Comparison of ENCODE assay signal across 11 mouse cellular contexts in genomic region chr4:134300316-134300715, GRCm38 (mm10). TPM values are rescaled to one million over a fixed set of nuclear protein-coding genes. Genes with fewer than 3 reads are reported as not detected.
A peak's percentile ranks its signal among the peaks of the same experiment; 100 is the strongest.
DNase-seq lines count a peak whose midpoint lies in the region; ATAC-seq and TF ChIP-seq lines count a peak whose summit lies in the region.
"Had no signal": no experiment of that assay in that cellular context is flagged by ENCODE, and none has a peak within 500 bp of the region (broad histone marks: within the 10 kb centered on the region; RNA-seq: fewer than 3 reads in every experiment).

No protein-coding gene starts in this region.

- H3K9ac ChIP-seq in lung, postnatal 0 days (replicated peaks; ENCODE audit: low read depth): no peak overlapping the region
- H3K9ac ChIP-seq: liver, embryonic 15.5 days; neural tube, embryonic 13.5 days had no signal

- no peak for TF ChIP-seq EP300 in lung, postnatal 0 days (IDR thresholded peaks at IDR 0.05)

- WGBS in lung, postnatal 0 days: 56% methylated on average over 9 of the region's 9 CpGs
- 87% methylated on average over 9 of the region's 9 CpGs for WGBS in midbrain, embryonic 10.5 days

- peak; percentile 93 for DNase-seq in gastrocnemius, adult 18-20 months (ENCODE audit: low spot score)
- no peak for DNase-seq in gastrocnemius, postnatal 4 days (ENCODE audit: low spot score in 2 of 2)
- DNase-seq in NIH3T3 (ENCODE audit: low read depth): peak; percentile 50
- DNase-seq in heart, adult 9 months (ENCODE audit: low spot score in 2 of 2): peak; percentile 78 to 86
- peak; percentile 10 for DNase-seq in lung, postnatal 0 days (ENCODE audit: low spot score)
- no peak for DNase-seq in ovary, postnatal 10 days (ENCODE audit: low spot score)
- DNase-seq in midbrain, embryonic 10.5 days (ENCODE audit: low spot score): no peak
- no peak for DNase-seq in layer of hippocampus, postnatal 14 days (ENCODE audit: low spot score in 2 of 2)
- DNase-seq: kidney, adult 8-10 months had no signal

- no peak overlapping the region for H3K4me3 ChIP-seq in lung, postnatal 0 days (ENCODE audit: low read depth, low read length)
- no peak overlapping the region for H3K4me3 ChIP-seq in midbrain, embryonic 10.5 days
- H3K4me3 ChIP-seq: liver, embryonic 15.5 days; neural tube, embryonic 13.5 days had no signal

- no peak overlapping the region for H3K4me2 ChIP-seq in lung, postnatal 0 days (replicated peaks; ENCODE audit: low read depth, low read length)
- H3K4me2 ChIP-seq: liver, embryonic 15.5 days; neural tube, embryonic 13.5 days had no signal

- peak; percentile 14; the same call in 1 of the 2 replicates for ATAC-seq in lung, postnatal 0 days

- H3K27ac ChIP-seq in lung, postnatal 0 days (ENCODE audit: low read length): no peak overlapping the region
- no peak overlapping the region for H3K27ac ChIP-seq in midbrain, embryonic 10.5 days (replicated peaks)
- H3K27ac ChIP-seq: liver, embryonic 15.5 days; neural tube, embryonic 13.5 days had no signal

- H3K4me1 ChIP-seq in lung, postnatal 0 days (ENCODE audit: insufficient read depth, low read depth, low read length): no peaks in the 10 kb centered on the region
- no peaks in the 10 kb centered on the region for H3K4me1 ChIP-seq in midbrain, embryonic 10.5 days
- H3K4me1 ChIP-seq: liver, embryonic 15.5 days; neural tube, embryonic 13.5 days had no signal

- H3K9me3 ChIP-seq in lung, postnatal 0 days (ENCODE audit: low read length): no peaks in the 10 kb centered on the region
- 0 out of 2 replicates have a peak, but pooled peaks cover 4% of the 10 kb centered on the region for H3K9me3 ChIP-seq in midbrain, embryonic 10.5 days (replicated peaks)
- H3K9me3 ChIP-seq: neural tube, embryonic 13.5 days had no signal

- no peaks in the 10 kb centered on the region for H3K27me3 ChIP-seq in lung, postnatal 0 days (replicated peaks; ENCODE audit: insufficient read depth, low read length)
- no peaks in the 10 kb centered on the region; the same call in 1 of the 2 replicates for H3K27me3 ChIP-seq in midbrain, embryonic 10.5 days (ENCODE audit: low read depth, poor library complexity, severe bottlenecking)
- H3K27me3 ChIP-seq: neural tube, embryonic 13.5 days had no signal

- no peak for TF ChIP-seq CTCF in lung, postnatal 0 days (IDR thresholded peaks at IDR 0.05)

- H3K36me3 ChIP-seq in lung, postnatal 0 days (ENCODE audit: insufficient read depth, low read length): no peaks in the 10 kb centered on the region
- H3K36me3 ChIP-seq in midbrain, embryonic 10.5 days: no peaks in the 10 kb centered on the region
- H3K36me3 ChIP-seq: liver, embryonic 15.5 days; neural tube, embryonic 13.5 days had no signal

RNA-seq across cellular contexts. Expression of gene Pdik1l, which starts 12.6 kb away (rescaled TPM):
- 1 to 10 TPM; 3.9 to 5.7 TPM for total RNA-seq in gastrocnemius, adult 18-20 months (2021)
- total RNA-seq in gastrocnemius, postnatal 4 days (2021): 10 to 100 TPM; 10.4 to 11.8 TPM
- polyA plus RNA-seq in lung, postnatal 0 days (2015; fragmentation: Nextera tagmentation; extraction: Ambion mirVana): 9.9 and 10.0 TPM in 2 replicates
- polyA plus RNA-seq in midbrain, embryonic 10.5 days (2016; fragmentation: Nextera tagmentation; extraction: Ambion mirVana): 21.6 and 23.8 TPM in 2 replicates
- 10 to 100 TPM; 21.5 to 21.9 TPM for total RNA-seq in layer of hippocampus, postnatal 14 days (2021)

RNA-seq across cellular contexts. Expression of gene Trim63, which starts 14.6 kb away (rescaled TPM):
- total RNA-seq in gastrocnemius, adult 18-20 months (2021): 100 to 1,000 TPM; 322 to 461 TPM
- total RNA-seq in gastrocnemius, postnatal 4 days (2021): 10 to 100 TPM; 48.4 to 59.5 TPM
- polyA plus RNA-seq in lung, postnatal 0 days (2015; fragmentation: Nextera tagmentation; extraction: Ambion mirVana): 0.75 and 1.3 TPM in 2 replicates
- 0.36 and 0.87 TPM in 2 replicates for polyA plus RNA-seq in midbrain, embryonic 10.5 days (2016; fragmentation: Nextera tagmentation; extraction: Ambion mirVana)
- under 1 TPM in 1 of 2 experiments, not detected in 1; 0.21 TPM for total RNA-seq in layer of hippocampus, postnatal 14 days (2021)

RNA-seq across cellular contexts. Expression of gene Slc30a2, which starts 42.7 kb away (rescaled TPM):
- 10 to 100 TPM in 1 of 2 experiments, 1 to 10 TPM in 1; 5.4 to 12.7 TPM for total RNA-seq in gastrocnemius, adult 18-20 months (2021)
- under 1 TPM; 0.44 to 0.54 TPM for total RNA-seq in gastrocnemius, postnatal 4 days (2021)
- polyA plus RNA-seq in lung, postnatal 0 days (2015; fragmentation: Nextera tagmentation; extraction: Ambion mirVana): 0.79 and 1.1 TPM in 2 replicates
- 0.10 TPM in 1 of 2 replicates, not detected in the other for polyA plus RNA-seq in midbrain, embryonic 10.5 days (2016; fragmentation: Nextera tagmentation; extraction: Ambion mirVana)
- not detected for total RNA-seq in layer of hippocampus, postnatal 14 days (2021)

RNA-seq across cellular contexts. Expression of gene Grrp1, which starts 46.4 kb away (rescaled TPM):
- total RNA-seq in gastrocnemius, adult 18-20 months (2021): 1 to 10 TPM; 2.9 to 3.1 TPM
- total RNA-seq in gastrocnemius, postnatal 4 days (2021): 1 to 10 TPM; 4.5 to 5.7 TPM
- polyA plus RNA-seq in lung, postnatal 0 days (2015; fragmentation: Nextera tagmentation; extraction: Ambion mirVana): 23.6 and 24.5 TPM in 2 replicates
- polyA plus RNA-seq in midbrain, embryonic 10.5 days (2016; fragmentation: Nextera tagmentation; extraction: Ambion mirVana): 5.7 and 9.5 TPM in 2 replicates
- total RNA-seq in layer of hippocampus, postnatal 14 days (2021): 1 to 10 TPM; 3.6 to 4.1 TPM

RNA-seq across cellular contexts. Expression of gene Gm30191, which starts 53.6 kb away (rescaled TPM):
- total RNA-seq in gastrocnemius, adult 18-20 months (2021): not detected
- not detected for total RNA-seq in gastrocnemius, postnatal 4 days (2021)
- polyA plus RNA-seq in lung, postnatal 0 days (2015; fragmentation: Nextera tagmentation; extraction: Ambion mirVana): not detected in 2 replicates
- 0.20 TPM in 1 of 2 replicates, not detected in the other for polyA plus RNA-seq in midbrain, embryonic 10.5 days (2016; fragmentation: Nextera tagmentation; extraction: Ambion mirVana)
- not detected for total RNA-seq in layer of hippocampus, postnatal 14 days (2021)
- polyA plus RNA-seq: liver, embryonic 15.5 days; neural tube, embryonic 13.5 days had no signal

Comparison
In these comparisons a context has a peak if more than half of its experiments do, and no peak if none do; other contexts are left out.
1. DNase-seq: peak in gastrocnemius, adult 18-20 months (single experiment), NIH3T3 (single experiment), heart, adult 9 months (2 of 2) and lung, postnatal 0 days (single experiment); none in gastrocnemius, postnatal 4 days (0 of 2), ovary, postnatal 10 days (single experiment), midbrain, embryonic 10.5 days (single experiment) and layer of hippocampus, postnatal 14 days (0 of 2).
2. RNA of gene Slc30a2, which starts 42.7 kb away (total RNA-seq): 5.4 to 12.7 TPM in gastrocnemius, adult 18-20 months; 0.44 to 0.54 TPM in gastrocnemius, postnatal 4 days and not detected in layer of hippocampus, postnatal 14 days; every median in the first group is over 4 times any median in the second.
3. RNA of gene Trim63, which starts 14.6 kb away (total RNA-seq): 322 to 461 TPM in gastrocnemius, adult 18-20 months and 48.4 to 59.5 TPM in gastrocnemius, postnatal 4 days; 0.21 TPM in layer of hippocampus, postnatal 14 days; every median in the first group is over 10 times any median in the second.